Mouse (Mus musculus): ENCODE results near the gene Slit3.

GRCm38 (mm10) chr11:35117871-35118270 lies 3.2 kb upstream of the Slit3 start:
- TF ChIP-seq CTCF (IDR thresholded peaks at IDR 0.05; ENCODE audit: borderline replicate concordance, insufficient read depth, low read length), result no peak
- TF ChIP-seq POLR2A (IDR thresholded peaks at IDR 0.05; ENCODE audit: low read depth, low read length), result no peak
